Mouse (Mus musculus) colon, adult 2 months (tissue): ENCODE results near the gene Vgf. TPM values are rescaled to one million over a fixed set of nuclear protein-coding genes. Genes with fewer than 3 reads are reported as not detected.

Experiments used
- polyA plus RNA-seq: library from polyadenylated mRNA; depleted of rRNA; stranded (reverse); fragments of >200 nt; gene quantifications from 2 replicates; pipeline ENCODE4 v1.2.3, GENCODE M21; 2012; rRNA removed

The Vgf gene
- 1.5 and 1.7 TPM in 2 replicates for polyA plus RNA-seq

DNA sequence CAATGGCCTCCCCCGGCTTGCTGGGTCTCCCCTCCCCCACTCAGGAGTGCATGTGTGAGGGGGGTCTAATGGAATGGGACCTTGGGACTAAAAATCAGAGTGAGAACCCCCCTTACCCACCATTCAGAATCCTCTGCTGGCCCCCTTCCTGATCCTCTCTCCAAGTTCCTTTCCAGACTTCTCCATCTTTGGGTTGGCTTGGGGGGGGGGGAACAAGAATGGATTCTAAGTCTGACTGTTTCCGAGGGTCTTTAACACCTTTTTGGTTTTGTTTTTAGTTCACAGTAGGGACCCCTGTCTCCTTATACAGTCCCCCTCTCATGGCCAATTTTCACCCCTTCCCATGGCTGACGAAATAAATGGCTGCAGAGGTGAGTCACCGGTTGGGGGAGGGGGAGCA is at the start of gene Vgf:
Gene Vgf, plus strand, starts transcription at position 301 of the 400 bp plus-strand sequence.

DNA sequence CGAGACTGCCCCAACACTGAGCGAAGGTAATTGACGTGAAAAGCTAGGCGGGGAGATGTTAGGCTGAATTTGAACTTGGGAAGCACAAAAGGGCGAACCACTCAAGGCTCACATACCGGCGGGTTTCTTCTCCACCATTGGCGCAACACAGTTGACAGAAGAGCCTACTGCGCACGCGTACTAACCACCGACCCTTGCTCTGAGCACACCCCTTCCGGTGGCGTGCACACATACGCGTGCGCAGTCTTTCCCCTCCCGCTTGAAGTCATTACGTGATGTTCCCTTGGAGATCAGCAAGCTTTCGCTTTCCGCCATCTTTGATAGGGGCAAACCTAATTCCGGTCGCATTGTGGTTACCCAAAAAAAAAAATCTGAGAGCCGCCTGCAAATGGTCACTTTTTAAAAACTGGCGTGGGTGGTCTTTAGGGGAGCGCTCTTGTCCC is 39.5 kb upstream of the Vgf start, which contains the start of gene Plod3:
Gene Plod3, plus strand, starts transcription at position 325 of the 443 bp plus-strand sequence.

DNA sequence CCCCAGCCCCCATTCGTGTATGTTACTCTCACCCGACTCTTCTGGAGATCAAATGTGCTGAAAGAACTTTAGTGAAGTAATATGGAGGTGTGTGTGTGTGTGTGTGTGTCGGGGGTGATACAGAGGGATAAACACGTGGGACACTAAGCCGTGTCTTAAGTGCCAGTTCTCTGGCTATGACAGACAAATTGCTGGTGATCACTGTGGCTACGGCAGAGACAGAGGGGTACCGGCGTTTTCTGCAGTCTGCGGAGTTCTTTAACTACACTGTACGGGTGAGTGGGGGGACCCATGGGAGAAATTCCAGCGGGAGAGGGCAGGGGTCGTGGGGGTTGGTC is 38.3 kb upstream of the Vgf start, which contains the start of gene Znhit1:
Gene Znhit1, minus strand, starts transcription at position 88 of the 338 bp plus-strand sequence.

DNA sequence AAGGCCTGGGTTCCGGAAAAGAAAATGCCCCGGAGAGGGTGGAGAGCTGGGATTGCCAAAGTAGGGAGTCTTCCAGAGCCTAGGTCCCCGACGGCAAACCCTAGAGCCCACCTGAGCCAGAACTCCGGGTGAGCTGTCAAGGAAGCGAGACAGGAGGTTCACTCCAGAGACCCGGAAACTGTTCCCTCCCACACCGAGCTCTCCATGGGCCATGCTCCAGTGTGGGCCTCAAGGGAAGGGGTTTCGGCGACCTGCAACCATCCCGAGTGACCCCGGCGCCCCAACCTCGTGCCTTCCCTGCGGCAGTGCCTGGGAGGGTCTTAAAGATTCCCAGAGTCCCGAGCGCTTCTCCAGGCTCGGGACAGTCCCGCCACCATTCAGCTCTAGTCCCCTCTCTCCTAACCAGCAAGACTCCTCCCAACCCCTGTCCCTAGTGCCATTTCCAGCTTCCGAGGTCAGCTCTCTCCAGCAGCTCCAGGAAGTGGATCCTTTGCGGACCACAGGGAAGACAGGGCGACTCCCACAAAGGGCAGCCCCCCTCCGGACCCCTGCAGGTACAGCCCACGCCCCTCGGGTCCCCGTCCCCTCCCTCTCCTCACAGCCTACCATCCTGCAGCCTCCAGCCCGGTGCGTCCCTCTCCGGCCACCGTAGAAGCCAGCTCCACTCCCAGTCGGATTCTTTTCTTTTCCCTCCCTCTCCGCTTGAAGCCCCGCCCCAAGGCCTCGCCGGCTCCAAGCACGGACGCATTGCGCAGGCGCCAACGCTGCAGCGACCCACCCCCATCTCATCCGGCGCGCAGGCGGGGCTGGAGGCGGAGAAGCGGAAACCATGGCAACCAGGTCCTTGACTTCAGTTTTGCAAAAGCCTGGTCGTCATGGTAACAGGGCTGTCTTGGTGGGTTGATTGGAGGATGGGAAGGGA is 19.5 kb downstream of the Vgf start, which contains the start of gene Ap1s1:
Gene Ap1s1, minus strand, starts transcription at position 734 of the 922 bp plus-strand sequence.

DNA sequence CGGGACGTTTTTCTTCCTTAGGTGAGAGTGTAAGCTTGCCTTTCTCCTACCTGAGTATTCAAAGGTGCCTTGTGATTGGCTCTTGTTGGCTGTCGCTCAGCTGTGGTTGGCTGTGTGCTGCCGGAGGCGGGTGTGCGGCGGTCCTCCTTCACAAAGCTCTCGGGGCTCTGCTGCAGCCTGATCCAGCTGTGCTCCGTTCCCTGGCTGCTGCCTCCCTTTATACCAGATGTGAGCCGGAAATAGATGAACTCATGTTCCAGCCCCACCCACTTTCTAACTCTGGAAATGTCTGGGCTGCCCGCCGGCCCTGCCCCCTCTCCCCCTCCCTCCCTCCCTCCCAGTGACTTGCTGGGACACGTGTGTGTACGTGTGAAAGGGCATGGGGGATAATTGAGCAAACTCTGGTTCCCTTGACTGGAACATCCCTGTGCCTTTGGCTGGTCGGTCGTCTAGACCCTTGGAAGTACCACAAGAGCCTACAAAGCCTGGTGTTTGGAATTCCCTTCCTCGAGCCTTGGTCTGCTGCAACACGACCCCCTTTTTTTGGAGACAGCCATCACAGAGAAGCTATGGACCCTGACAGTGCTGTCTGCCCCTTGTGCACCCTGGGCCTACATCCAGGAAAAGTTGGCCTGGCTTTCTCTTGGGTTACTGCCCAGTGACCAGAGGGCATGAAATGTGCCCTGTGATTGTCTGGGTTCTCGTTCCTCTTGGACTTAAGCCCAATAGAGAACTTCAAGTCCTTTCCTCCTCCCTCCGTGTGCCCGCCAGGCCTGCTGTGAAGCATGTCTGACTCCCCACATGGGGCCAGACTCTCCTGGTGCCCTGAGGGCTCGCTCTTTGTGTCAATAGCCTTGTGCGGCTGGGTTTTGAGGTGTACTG is 46.1 kb downstream of the Vgf start, which contains the start of gene Serpine1:
Gene Serpine1, minus strand, starts transcription at position 190 of the 882 bp plus-strand sequence.

Other genes with a start within 250 kb of the Vgf start
- 0.27 and 2.0 TPM in 2 replicates for gene Col26a1, start 143.2 kb upstream of the Vgf start, polyA plus RNA-seq
- gene Ift22, start 118.2 kb upstream of the Vgf start, polyA plus RNA-seq = 7.9 and 8.7 TPM in 2 replicates
- gene Fis1, start 73.1 kb upstream of the Vgf start, polyA plus RNA-seq = 159 and 165 TPM in 2 replicates
- 178 and 190 TPM in 2 replicates for gene Cldn15, start 59.8 kb upstream of the Vgf start, polyA plus RNA-seq
- 46.7 and 47.3 TPM in 2 replicates for gene Plod3, start 39.4 kb upstream of the Vgf start, polyA plus RNA-seq
- gene Znhit1, start 38.4 kb upstream of the Vgf start, polyA plus RNA-seq = 101 and 108 TPM in 2 replicates
- gene Ap1s1, start 19.7 kb downstream of the Vgf start, polyA plus RNA-seq = 68.4 and 82.9 TPM in 2 replicates
- 2.0 and 4.1 TPM in 2 replicates for gene Serpine1, start 45.9 kb downstream of the Vgf start, polyA plus RNA-seq
- 15.4 and 16.4 TPM in 2 replicates for gene Trim56, start 89.8 kb downstream of the Vgf start, polyA plus RNA-seq
- gene Muc3, start 122.9 kb downstream of the Vgf start, polyA plus RNA-seq = 959 and 1,230 TPM in 2 replicates
- gene Muc3a, start 186.0 kb downstream of the Vgf start, polyA plus RNA-seq = 143 and 195 TPM in 2 replicates